Mouse (Mus musculus): ENCODE measurements around the gene Podn. TPM values are rescaled to one million over a fixed set of nuclear protein-coding genes. Genes with fewer than 3 reads are reported as not detected.

The Podn gene
- polyA plus RNA-seq, 1 experiment from 2014 or later = 1.0 TPM

DNA sequence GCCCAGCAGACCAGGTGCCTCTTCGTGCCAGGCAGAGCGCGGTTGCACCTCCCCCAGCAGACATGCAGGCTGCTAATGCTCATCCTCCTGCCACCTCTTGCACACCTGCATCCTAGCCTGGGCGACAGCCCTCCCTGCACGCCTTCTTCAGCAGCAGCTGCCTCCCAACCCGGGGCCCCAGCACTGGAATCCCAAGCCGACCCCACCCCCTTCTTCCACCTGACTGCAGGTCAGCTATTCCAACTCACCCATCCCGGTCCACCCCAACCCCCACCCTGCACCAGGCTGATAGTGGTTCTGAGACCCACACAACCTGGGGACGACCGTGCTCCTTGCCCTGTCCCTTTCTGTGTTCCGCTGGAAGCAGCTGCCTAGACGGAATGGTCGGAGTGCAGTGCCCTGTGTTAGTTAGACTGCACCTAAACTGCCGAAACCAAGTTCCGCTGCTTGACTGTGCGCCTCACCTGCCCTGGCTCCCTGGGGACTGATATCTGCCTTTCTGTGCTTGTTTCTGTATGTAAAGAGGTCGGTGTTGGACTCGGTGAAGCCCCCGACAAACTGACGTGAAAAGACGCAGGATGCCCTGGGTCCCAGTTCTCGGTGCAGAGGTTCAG, 65.2 kb downstream of the Podn start:
- Histone ChIP-seq H3K9ac (ENCODE audit: low read length) (peak overlapping the region; percentile 57), H3K27ac (replicated peaks; ENCODE audit: low read depth, low read length) (no peak overlapping the region), H3K4me3 (ENCODE audit: low read depth, low read length) (peak overlapping the region; percentile 55), H3K36me3 (ENCODE audit: control insufficient read depth, insufficient read depth, low read length) (no peaks in the 10 kb centered on the region), H3K9me3 (ENCODE audit: control insufficient read depth, low read length) (no peaks in the 10 kb centered on the region), H3K27me3 (ENCODE audit: control insufficient read depth, insufficient read depth, low read length) (peaks cover 34% of the 10 kb centered on the region), H3K4me2 (ENCODE audit: low read depth, severe bottlenecking) (peak overlapping the region; percentile 100), H3K4me1 (ENCODE audit: control insufficient read depth, insufficient read depth, low read length) (peaks cover 17% of the 10 kb centered on the region)
- ATAC-seq (ENCODE audit: insufficient number of reproducible peaks, low FRiP score, low TSS enrichment, low read depth) (no peak), DNase-seq (ENCODE audit: low spot score) (peak; percentile 42)
- 3% methylated on average over 22 of the region's 22 CpGs for WGBS

GRCm38 (mm10) chr4:108026193-108026592, 70.1 kb downstream of the Podn start:
- H3K27me3 ChIP-seq (ENCODE audit: control insufficient read depth, insufficient read depth, low read length) = peaks cover 14% of the 10 kb centered on the region
- no peak overlapping the region for H3K9ac ChIP-seq (ENCODE audit: low read length)
- H3K4me1 ChIP-seq (ENCODE audit: control insufficient read depth, insufficient read depth, low read length) = peaks cover 8% of the 10 kb centered on the region
- ATAC-seq (ENCODE audit: insufficient number of reproducible peaks, low FRiP score, low TSS enrichment, low read depth) (no peak), DNase-seq (ENCODE audit: low spot score) (no peak)
- no peaks in the 10 kb centered on the region for H3K9me3 ChIP-seq (ENCODE audit: control insufficient read depth, low read length)
- no peak overlapping the region for H3K4me2 ChIP-seq (ENCODE audit: low read depth, severe bottlenecking)
- 42% methylated on average over 3 of the region's 3 CpGs for WGBS
- no peaks in the 10 kb centered on the region for H3K36me3 ChIP-seq (ENCODE audit: control insufficient read depth, insufficient read depth, low read length)
- H3K27ac ChIP-seq (replicated peaks; ENCODE audit: low read depth, low read length) = no peak overlapping the region
- H3K4me3 ChIP-seq (ENCODE audit: low read depth, low read length) = no peak overlapping the region

DNA sequence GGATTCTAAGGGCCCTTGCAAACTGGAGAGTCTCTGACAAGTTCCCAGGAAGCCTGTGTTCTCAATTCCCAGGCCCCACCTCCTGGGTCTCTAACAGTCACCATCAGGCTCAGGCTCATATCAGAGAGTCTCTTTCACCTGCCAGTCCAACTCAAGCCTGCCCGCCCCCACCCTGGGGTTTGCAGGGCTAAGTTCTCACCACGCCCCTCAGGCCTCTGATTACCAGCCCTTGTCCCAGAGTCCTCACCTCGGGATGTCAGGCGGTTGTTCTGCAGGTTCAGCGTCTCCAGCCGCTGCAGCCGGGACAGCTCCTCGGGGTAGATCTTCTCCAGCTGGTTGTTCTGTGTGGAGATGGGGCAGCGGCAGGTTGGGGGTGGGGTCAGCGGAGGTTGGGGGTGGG, 71.0 kb downstream of the Podn start:
- ATAC-seq (ENCODE audit: insufficient number of reproducible peaks, low FRiP score, low TSS enrichment, low read depth) (no peak), DNase-seq (ENCODE audit: low spot score) (peak; percentile 33)
- no peak overlapping the region for H3K27ac ChIP-seq (replicated peaks; ENCODE audit: low read depth, low read length)
- peaks cover 5% of the 10 kb centered on the region; the same call in 1 of the 2 replicates for H3K27me3 ChIP-seq (ENCODE audit: control insufficient read depth, insufficient read depth, low read length)
- H3K4me2 ChIP-seq (ENCODE audit: low read depth, severe bottlenecking) = peak overlapping the region; percentile 17; the same call in 1 of the 2 replicates
- H3K9me3 ChIP-seq (ENCODE audit: control insufficient read depth, low read length) = no peaks in the 10 kb centered on the region
- H3K36me3 ChIP-seq (ENCODE audit: control insufficient read depth, insufficient read depth, low read length) = no peaks in the 10 kb centered on the region
- no peaks in the 10 kb centered on the region; the same call in 1 of the 2 replicates for H3K4me1 ChIP-seq (ENCODE audit: control insufficient read depth, insufficient read depth, low read length)
- no peak overlapping the region for H3K4me3 ChIP-seq (ENCODE audit: low read depth, low read length)
- WGBS = 2% methylated on average over 10 of the region's 10 CpGs
- no peak overlapping the region for H3K9ac ChIP-seq (ENCODE audit: low read length)

- ATAC-seq (ENCODE audit: insufficient number of reproducible peaks, low FRiP score, low TSS enrichment, low read depth) (no peak), DNase-seq (ENCODE audit: low spot score) (no peak)
- H3K9me3 ChIP-seq (ENCODE audit: control insufficient read depth, low read length) = no peaks in the 10 kb centered on the region
- WGBS = 71% methylated on average over 5 of the region's 5 CpGs
- no peaks in the 10 kb centered on the region for H3K36me3 ChIP-seq (ENCODE audit: control insufficient read depth, insufficient read depth, low read length)
- H3K4me3 ChIP-seq (ENCODE audit: low read depth, low read length) = no peak overlapping the region
- H3K4me2 ChIP-seq (ENCODE audit: low read depth, severe bottlenecking) = no peak overlapping the region
- no peaks in the 10 kb centered on the region; the same call in 1 of the 2 replicates for H3K27me3 ChIP-seq (ENCODE audit: control insufficient read depth, insufficient read depth, low read length)
- H3K27ac ChIP-seq (replicated peaks; ENCODE audit: low read depth, low read length) = no peak overlapping the region
- no peak overlapping the region for H3K9ac ChIP-seq (ENCODE audit: low read length)
- H3K4me1 ChIP-seq (ENCODE audit: control insufficient read depth, insufficient read depth, low read length) = no peaks in the 10 kb centered on the region
Observed at GRCm38 (mm10) chr4:108024641-108025040, 71.6 kb downstream of the Podn start.

DNA sequence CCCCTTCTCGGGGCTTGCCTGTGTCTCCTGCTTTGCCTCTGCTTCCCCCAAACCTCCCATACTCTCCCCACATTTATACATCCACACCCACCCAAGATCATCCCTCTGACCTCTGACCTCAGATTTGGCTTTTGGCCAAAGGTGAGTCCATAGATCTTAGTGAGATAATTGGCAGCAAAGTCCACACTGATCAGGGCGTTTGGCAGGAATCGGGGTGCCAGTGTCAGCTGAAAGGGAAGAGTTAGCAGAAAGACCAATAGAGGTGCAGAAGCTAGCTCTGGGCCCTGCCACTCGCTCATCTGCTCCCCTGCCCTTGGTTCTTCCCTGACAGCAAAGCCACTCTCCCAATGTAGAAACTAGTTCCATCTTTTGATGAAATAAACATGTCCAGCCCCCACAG, 73.1 kb downstream of the Podn start:
- WGBS = 80% methylated on average over 4 of the region's 4 CpGs
- H3K4me1 ChIP-seq (ENCODE audit: control insufficient read depth, insufficient read depth, low read length) = no peaks in the 10 kb centered on the region; the same call in 1 of the 2 replicates

DNA sequence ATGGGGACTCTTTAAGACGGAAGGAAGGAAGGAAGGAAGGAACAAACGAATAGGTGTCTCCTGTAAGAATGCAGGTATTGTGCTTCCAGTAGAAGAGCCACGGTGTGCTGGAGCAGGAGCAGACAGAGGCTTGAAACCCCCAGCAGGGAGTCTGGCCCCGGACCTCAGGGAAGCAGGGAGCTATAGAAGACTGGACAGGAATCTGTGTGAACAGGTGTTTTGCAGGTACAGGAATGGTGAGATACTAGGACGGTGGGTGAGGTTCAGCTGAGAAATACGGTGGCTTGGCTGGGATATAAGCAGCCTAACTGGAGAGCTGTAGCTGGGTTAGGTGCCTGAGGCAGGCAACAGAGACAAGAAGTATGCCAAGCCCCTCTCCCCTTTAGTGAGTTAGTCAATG, 76.1 kb downstream of the Podn start:
- H3K9ac ChIP-seq (ENCODE audit: low read length) = no peak overlapping the region
- no peak overlapping the region for H3K27ac ChIP-seq (replicated peaks; ENCODE audit: low read depth, low read length)
- peaks cover 2% of the 10 kb centered on the region for H3K4me1 ChIP-seq (ENCODE audit: control insufficient read depth, insufficient read depth, low read length)
- ATAC-seq (ENCODE audit: insufficient number of reproducible peaks, low FRiP score, low TSS enrichment, low read depth) (no peak), DNase-seq (ENCODE audit: low spot score) (no peak)
- H3K4me2 ChIP-seq (ENCODE audit: low read depth, severe bottlenecking) = no peak overlapping the region
- H3K27me3 ChIP-seq (ENCODE audit: control insufficient read depth, insufficient read depth, low read length) = no peaks in the 10 kb centered on the region
- H3K4me3 ChIP-seq (ENCODE audit: low read depth, low read length) = no peak overlapping the region
- WGBS = 90% methylated on average over 6 of the region's 6 CpGs
- H3K9me3 ChIP-seq (ENCODE audit: control insufficient read depth, low read length) = no peaks in the 10 kb centered on the region
- H3K36me3 ChIP-seq (ENCODE audit: control insufficient read depth, insufficient read depth, low read length) = no peaks in the 10 kb centered on the region

More for the DNA sequence above, 73.1 kb downstream of the Podn start:
- H3K4me2 ChIP-seq (ENCODE audit: low read depth, severe bottlenecking) = no peak overlapping the region
- H3K27ac ChIP-seq (replicated peaks; ENCODE audit: low read depth, low read length) = no peak overlapping the region
- H3K36me3 ChIP-seq (ENCODE audit: control insufficient read depth, insufficient read depth, low read length) = no peaks in the 10 kb centered on the region
- H3K27me3 ChIP-seq (ENCODE audit: control insufficient read depth, insufficient read depth, low read length) = no peaks in the 10 kb centered on the region
- no peaks in the 10 kb centered on the region for H3K9me3 ChIP-seq (ENCODE audit: control insufficient read depth, low read length)
- no peak for ATAC-seq (ENCODE audit: insufficient number of reproducible peaks, low FRiP score, low TSS enrichment, low read depth)
- H3K4me3 ChIP-seq (ENCODE audit: low read depth, low read length) = no peak overlapping the region
- DNase-seq (ENCODE audit: low spot score) = no peak
- H3K9ac ChIP-seq (ENCODE audit: low read length) = no peak overlapping the region

GRCm38 (mm10) chr4:108018961-108019921, 77.0 kb downstream of the Podn start:
- 52% methylated on average over 14 of the region's 14 CpGs for WGBS

DNA sequence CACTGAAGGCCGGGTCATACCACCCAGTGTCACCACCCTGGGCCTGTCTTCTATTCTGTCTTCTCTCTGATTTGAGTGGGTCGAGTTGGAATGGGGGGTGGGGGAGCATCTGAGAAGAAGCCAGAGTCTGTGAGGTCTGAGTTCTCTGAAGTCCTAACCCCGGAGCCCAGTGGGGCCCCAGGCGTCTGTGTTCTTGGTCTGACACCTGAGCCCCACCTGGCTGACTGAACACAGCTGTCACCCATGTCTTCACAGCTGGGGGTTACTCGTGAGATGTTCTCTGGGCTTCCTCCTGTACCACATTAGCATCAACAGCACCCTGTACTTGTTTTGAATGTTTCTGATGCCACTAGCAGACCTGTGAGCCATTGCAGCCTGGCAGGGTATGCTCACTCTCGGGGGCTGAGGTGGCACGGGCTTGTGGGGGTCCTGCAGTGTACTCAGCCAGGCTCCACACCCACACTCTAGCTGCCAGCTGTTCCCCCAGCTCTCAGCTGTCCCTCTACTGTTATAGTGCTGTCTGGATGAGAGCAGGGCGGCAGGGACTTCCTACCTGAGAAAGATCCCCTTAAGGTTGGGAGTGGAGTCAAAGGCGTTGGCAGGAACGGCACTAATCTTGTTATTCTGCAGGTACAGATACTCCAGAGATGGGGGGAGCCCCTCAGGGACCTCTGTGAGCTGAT, 77.9 kb downstream of the Podn start:
- H3K4me3 ChIP-seq (ENCODE audit: low read depth, low read length) = no peak overlapping the region
- H3K9me3 ChIP-seq (ENCODE audit: control insufficient read depth, low read length) = no peaks in the 10 kb centered on the region
- H3K27me3 ChIP-seq (ENCODE audit: control insufficient read depth, insufficient read depth, low read length) = no peaks in the 10 kb centered on the region
- ATAC-seq (ENCODE audit: insufficient number of reproducible peaks, low FRiP score, low TSS enrichment, low read depth) = peak; percentile 18; the same call in 1 of the 2 replicates
- H3K27ac ChIP-seq (replicated peaks; ENCODE audit: low read depth, low read length) = no peak overlapping the region
- 40% methylated on average over 10 of the region's 10 CpGs for WGBS
- DNase-seq (ENCODE audit: low spot score) = no peak
- H3K36me3 ChIP-seq (ENCODE audit: control insufficient read depth, insufficient read depth, low read length) = no peaks in the 10 kb centered on the region
- H3K4me1 ChIP-seq (ENCODE audit: control insufficient read depth, insufficient read depth, low read length) = peaks cover 5% of the 10 kb centered on the region
- no peak overlapping the region for H3K9ac ChIP-seq (ENCODE audit: low read length)
- H3K4me2 ChIP-seq (ENCODE audit: low read depth, severe bottlenecking) = no peak overlapping the region

More at GRCm38 (mm10) chr4:108018961-108019921, 77.0 kb downstream of the Podn start:
- Histone ChIP-seq H3K4me1 (ENCODE audit: control insufficient read depth, insufficient read depth, low read length) (peaks cover 5% of the 10 kb centered on the region), H3K4me3 (ENCODE audit: low read depth, low read length) (no peak overlapping the region), H3K9ac (ENCODE audit: low read length) (no peak overlapping the region), H3K27me3 (ENCODE audit: control insufficient read depth, insufficient read depth, low read length) (no peaks in the 10 kb centered on the region), H3K27ac (replicated peaks; ENCODE audit: low read depth, low read length) (no peak overlapping the region), H3K4me2 (ENCODE audit: low read depth, severe bottlenecking) (no peak overlapping the region), H3K9me3 (ENCODE audit: control insufficient read depth, low read length) (no peaks in the 10 kb centered on the region), H3K36me3 (ENCODE audit: control insufficient read depth, insufficient read depth, low read length) (no peaks in the 10 kb centered on the region)
- DNase-seq (ENCODE audit: low spot score) (no peak), ATAC-seq (ENCODE audit: insufficient number of reproducible peaks, low FRiP score, low TSS enrichment, low read depth) (no peak)
